Mouse (Mus musculus): Measurements from ENCODE around the gene Ice2. TPM values are rescaled to one million over a fixed set of nuclear protein-coding genes. Genes with fewer than 3 reads are reported as not detected.
A peak's percentile ranks its signal among the peaks of the same experiment; 100 is the strongest.

The Ice2 gene
- 1.6 and 2.7 TPM in 2 replicates for polyA plus RNA-seq (2012; rRNA removed)

DNA sequence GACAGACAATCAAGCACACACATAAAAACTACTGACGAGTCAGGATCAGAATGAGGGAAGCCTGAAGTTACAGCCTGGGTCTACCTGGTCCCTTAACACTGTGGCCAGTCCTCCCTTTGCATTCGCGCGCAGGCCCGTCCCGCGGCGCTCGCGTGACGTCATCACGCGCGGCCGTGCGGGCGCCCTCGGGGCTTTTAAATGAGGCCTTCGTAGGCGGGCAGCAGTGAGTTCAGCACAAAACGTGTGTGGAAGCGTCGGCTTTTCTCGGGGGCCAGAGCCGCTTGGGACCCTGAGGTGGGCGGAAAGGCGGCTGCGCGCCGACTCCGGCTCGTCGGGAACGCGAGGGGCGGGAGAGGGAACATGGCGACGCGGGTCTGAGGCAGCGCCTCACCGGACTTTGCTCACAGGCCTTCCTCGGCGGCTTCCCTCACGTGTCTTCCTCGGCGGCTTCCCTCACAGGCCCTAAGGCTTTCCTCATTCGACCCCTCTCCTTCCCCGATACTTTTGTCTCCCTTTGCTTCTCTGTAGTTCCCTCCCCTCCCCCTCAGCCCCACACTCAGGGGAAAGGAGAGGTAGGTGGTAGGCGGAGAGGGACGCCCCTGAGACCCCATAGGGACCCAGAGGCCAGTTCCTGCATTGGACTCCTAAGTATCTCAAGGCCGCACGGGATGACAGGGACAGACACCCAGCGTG lies at the start of gene Ice2:
Gene Ice2, plus strand, starts transcription at position 147 of the 693 bp plus-strand sequence.
- DNase-seq (ENCODE audit: low read depth, low spot score), result peak; percentile 55
- under 1% methylated on average over 53 of the region's 53 CpGs for WGBS

DNA sequence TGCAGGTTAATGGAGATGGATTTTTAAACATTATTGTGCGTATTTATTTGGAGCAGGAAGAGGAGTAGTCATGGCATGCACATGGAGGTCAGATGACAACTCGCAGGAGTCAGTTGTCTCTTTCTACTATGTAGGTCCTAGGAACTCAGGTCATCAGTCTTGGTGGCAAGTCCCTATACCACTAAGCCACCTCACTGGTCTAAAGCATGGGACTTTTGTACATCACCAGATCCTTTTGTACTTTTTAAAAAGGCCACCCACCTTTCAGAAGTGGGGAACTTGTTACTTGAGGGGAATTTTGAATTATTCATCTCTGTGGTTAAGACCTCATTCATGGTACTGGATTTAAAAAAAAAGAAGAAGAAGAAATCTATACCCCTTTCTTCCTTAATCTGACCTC lies 48.2 kb upstream of the Ice2 start:
- 85% methylated on average over 2 of the region's 2 CpGs for WGBS
- no peak for DNase-seq (ENCODE audit: low read depth, low spot score)

DNA sequence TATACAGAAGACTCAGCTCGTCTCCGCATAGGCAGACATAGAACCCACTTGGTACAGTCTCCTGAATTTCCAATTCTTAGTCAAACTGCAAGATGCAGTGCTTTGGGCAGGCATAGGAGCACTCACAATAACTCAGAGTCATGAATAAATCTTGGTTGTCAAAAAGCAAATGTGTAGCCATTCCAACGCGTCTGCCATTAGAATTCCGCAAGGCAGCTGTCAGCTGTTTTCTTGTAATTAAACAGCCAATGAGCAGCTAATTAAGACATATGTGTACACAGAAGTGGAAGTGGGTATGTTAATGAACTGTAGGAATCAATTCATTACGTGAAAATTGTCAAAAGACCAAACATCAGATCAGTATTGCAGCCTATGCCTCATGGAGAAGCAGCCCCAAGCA lies 43.5 kb upstream of the Ice2 start:
- no peak for DNase-seq (ENCODE audit: low read depth, low spot score)
- 83% methylated on average over 6 of the region's 6 CpGs for WGBS

DNA sequence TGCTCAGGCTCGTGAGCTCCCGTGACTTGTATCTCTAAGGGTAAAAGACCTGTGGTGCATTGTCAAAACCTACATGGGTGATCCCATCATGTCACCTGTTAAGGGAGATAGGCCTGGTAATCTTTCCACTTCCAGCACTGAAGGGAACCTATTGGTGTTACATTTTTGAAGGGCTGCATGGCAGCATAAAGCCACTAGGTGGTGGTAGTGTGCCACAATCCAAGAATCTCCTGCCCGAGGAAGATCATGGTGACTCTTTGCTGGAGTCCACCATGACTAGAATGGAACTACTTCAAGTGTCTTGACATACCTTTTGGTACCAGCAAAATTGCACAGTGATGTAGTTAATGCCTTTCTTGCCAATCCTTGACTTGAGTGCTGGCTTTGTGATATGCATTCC lies 39.9 kb upstream of the Ice2 start:
- no peak for DNase-seq (ENCODE audit: low read depth, low spot score)
- WGBS, result 39% methylated on average over 3 of the region's 3 CpGs

DNA sequence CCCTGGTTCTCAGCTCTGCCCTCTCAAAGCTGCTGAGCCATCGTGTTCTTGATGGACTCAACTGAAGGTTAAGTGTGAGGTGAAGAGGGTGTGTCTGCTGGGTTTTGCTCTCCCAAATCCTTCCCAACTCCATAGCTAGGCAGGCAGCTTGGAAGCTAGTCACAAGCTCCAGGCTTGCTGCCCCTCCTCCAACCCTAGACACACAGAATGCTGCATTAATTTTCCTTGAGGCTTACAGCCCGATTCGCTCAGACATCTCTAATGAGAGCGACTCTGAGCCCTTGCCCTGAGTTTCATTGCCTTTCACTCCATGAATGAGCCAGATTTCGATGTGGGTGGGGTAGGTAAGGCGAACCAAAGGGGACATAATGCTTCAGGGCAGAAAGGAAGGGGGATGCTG lies 38.9 kb upstream of the Ice2 start:
- DNase-seq (ENCODE audit: low read depth, low spot score), result no peak
- 86% methylated on average over 6 of the region's 6 CpGs for WGBS

DNA sequence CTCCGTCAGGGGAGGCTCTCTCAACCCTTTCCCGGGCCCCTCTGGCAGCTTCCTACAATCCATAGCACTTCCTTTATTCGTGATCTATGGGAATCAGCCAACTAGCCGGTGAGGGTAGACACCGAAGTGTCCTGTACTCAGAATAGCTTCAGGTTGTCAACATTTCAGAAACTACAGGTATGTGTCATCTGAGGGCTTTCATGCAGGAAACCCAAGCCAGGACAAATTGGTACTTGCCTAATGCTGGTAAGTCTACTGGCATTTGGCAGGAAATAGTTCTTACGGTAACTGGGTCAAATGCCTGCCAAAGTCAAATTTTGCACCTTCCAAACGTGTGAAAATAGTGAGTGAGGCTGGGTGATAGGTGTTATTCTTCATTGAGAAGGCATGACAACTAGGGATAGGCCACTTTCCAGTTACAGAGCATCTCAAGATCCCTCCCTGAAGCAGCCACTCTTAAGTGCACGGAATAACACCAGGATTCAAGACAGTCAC lies 35.7 kb upstream of the Ice2 start:
- no peak for DNase-seq (ENCODE audit: low read depth, low spot score)
- WGBS, result 82% methylated on average over 8 of the region's 8 CpGs

DNA sequence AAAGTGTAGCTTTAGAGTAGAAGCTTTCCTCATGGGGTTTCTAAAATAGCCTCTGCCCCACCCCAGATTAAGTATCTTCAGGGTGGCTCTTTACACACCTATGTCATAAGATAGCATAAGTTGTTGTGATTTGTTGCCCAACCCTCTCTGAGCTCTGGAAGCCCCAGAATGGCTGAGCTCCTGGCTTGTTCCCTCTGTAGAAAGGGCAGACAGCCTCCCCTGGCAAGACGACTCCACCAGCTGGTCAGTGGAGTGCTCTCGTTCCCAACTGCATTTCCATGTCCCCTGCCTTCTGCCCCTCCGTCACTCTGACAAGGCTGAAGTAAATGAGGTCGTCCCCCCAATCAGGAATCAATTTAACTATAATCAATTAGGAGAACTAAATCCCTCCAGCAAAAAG lies 34.9 kb upstream of the Ice2 start:
- DNase-seq (ENCODE audit: low read depth, low spot score), result no peak
- 70% methylated on average over 4 of the region's 4 CpGs for WGBS

DNA sequence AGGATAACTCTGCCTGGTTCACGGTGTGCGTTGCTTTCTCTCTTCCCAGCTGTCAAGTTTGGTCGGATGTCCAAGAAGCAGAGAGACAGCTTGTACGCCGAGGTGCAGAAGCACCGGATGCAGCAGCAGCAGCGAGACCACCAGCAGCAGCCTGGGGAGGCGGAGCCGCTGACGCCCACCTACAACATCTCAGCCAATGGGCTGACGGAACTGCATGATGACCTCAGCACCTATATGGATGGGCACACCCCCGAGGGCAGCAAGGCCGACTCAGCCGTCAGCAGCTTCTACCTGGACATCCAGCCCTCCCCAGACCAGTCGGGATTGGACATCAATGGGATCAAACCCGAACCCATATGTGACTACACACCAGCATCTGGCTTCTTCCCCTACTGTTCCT lies 33.6 kb upstream of the Ice2 start:
- WGBS, result 82% methylated on average over 16 of the region's 16 CpGs
- DNase-seq (ENCODE audit: low read depth, low spot score), result no peak

DNA sequence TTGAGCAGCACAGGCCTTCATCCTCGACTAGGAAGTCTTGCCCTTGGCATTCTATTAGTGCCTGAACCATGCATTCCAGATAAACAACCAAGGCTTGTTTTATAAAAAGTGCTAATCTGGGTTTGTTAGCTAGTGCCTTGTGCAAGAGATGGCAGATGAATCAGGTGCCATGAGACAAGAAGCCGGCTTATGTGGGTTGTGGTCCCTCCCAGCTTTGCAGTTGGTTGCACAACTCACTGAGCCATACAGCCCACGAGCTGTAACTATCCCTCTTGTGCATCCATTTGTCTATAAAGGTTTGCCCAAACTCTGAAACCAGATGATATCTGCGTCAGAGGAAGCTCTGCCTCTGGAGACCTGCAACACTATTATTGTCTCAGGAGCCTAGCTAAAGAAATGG lies 30.7 kb upstream of the Ice2 start:
- 79% methylated on average over 4 of the region's 4 CpGs for whole genome bisulfite sequencing
- no peak for DNase-seq (ENCODE audit: low read depth, low spot score)

DNA sequence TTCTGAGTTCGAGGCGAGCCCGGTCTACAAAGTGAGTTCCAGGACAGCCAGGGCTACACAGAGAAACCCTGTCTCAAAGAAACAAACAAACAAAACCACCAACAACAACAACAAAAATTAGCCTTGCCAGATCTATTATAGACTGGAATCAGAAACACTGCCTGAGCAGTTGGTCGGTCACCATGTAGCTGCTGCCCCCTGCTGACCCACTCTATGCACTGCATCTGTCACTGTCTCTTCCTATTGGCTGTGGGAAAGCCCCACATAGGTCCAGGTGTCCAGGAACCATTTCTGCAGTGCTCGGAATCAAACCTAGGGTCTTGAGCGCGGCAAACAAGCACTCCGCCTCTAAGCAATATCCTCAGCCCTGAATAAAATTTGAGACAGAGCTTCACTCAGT lies 29.6 kb upstream of the Ice2 start:
- no peak for DNase-seq (ENCODE audit: low read depth, low spot score)
- 68% methylated on average over 8 of the region's 8 CpGs for WGBS

DNA sequence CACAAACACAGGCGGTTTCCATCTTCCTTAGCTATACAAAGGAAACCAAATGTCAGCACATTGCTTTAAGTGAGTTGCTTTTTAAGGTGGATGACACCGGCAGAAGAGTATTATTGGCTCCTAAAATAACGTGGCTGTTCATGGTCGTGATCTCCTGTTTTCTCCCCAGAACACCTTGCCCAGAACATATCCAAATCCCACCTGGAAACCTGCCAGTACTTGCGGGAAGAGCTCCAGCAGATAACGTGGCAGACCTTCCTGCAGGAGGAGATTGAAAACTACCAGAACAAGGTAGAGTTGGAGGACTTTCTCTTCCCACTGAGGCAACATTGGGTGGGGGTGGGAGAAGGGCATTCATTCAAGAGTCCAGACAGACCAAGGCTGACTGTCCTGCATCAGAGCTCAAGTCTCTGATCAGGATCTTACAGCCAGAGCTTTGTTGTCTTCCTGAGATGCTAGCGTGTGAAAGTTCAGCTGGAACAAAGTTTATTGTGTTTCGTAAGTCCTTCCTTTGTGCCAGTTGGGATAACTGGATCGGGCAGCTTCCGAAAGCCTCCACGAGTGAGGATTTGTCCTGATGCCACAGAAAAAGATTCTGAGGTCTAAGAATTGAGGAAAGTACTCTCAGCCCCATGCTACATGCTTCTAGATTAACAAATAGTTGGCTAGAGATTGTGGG lies 26.5 kb upstream of the Ice2 start:
- DNase-seq (ENCODE audit: low read depth, low spot score), result no peak
- WGBS, result 43% methylated on average over 11 of the region's 11 CpGs

DNA sequence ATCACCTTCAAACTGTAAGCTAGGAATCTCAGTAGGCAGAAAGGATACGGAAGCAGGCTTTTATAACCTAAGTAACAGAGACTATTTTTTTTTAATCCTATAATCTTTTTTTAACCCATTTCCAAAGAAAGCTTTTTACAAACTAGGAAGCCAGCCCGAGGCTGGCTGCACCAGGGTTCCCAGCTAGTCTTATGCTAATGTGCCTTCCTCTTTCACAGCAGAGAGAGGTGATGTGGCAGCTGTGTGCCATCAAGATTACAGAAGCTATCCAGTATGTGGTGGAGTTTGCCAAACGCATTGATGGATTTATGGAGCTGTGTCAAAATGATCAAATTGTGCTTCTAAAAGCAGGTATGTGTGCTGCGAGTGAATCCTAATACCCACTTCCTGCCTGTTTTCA lies 24.8 kb upstream of the Ice2 start:
- DNase-seq (ENCODE audit: low read depth, low spot score), result no peak
- 67% methylated on average over 4 of the region's 4 CpGs for whole genome bisulfite sequencing

DNA sequence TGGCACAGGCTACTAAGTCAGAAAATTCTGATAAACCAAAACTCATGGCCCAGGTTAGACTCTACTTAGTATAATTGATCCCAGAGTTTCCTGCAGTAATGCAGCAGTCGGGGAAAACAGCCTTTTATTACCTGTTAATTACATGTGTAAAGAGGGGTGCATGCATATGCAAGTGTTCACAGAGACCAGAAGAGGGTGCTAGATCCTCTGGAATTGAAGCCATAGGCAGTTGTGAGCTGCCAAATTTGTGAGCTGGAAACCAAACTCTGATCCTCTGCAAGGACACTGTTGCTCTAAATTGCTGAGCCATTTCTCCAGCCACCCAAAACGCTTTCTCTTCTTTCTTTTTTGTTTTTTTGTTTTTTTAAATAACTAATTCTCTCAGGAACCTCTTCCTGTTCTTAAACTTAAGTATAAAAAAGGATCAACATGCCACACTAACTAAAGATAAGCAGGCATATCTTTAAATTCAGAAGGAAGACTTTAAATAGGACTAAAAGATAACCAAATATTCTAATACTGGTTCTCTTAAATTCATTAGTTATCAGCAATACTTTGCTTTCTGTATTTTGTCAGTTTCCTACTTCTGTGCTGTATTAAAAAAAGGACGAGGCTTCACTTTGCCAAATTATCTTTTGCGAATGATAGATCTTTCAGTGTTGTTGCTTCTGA lies 20.6 kb upstream of the Ice2 start:
- DNase-seq (ENCODE audit: low read depth, low spot score), result no peak
- 76% methylated on average over 4 of the region's 4 CpGs for WGBS

DNA sequence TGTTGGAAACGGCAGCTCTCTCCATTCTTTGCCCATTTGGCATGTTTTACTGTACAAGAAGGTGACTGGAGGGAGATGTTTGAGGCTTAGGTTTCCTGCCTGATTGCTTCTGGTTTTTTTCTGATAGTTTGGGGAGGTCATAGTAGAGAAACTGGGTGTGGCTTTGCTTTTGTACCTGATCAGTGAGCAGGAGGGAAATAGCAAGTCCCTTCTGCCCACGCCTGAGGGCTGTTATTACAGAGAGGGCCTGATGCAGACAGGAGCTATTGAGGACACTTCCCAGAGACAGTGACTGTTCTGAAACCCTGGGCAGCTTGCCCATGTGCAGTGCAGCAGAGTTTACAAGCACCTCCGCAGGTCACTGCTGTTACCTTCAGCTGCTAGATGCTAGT lies 20.1 kb upstream of the Ice2 start:
- 63% methylated on average over 3 of the region's 3 CpGs for WGBS

DNA sequence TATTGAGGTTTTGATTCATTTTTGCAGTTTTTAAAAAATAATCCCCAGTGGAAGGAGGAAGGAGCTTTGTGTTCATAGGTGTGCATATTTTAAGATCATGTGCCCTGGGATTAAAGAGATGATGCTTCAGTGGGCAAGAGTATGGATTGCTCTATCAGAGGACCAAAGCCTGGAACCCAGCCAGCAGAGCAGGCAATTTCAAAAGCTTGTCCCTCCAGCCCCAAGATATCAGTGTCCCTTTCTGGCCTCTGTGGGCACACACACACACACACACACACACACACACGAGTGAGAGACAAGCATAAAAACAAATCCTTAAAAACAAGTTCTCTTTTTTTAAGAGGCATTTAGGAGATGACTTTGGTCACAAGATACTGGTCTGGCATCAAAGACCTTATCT lies 17.2 kb upstream of the Ice2 start:
- WGBS, result 45% methylated on average over 1 of the region's 1 CpGs
- no peak for DNase-seq (ENCODE audit: low read depth, low spot score)

More for the DNA sequence above, 20.1 kb upstream of the Ice2 start:
- no peak for DNase-seq (ENCODE audit: low read depth, low spot score)

DNA sequence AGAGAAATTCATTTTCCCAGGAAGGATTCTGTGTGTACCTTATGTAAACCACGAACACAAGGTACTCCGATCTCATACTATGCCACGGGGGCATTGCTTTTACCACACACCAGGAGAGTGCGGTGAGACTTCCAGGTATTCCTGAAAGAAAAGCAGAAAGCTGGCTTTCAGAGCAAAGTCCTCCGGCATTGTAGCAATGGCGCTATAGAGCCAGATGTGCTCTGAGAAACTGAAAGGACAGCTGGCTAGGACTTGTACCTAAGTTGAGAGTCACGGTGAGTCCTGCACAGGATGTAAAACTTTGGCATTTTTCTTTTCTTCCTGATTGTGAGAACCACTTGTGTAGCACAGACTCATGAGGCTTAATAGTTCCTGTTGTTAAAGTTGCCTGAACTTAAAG lies 16.0 kb upstream of the Ice2 start:
- no peak for DNase-seq (ENCODE audit: low read depth, low spot score)
- 24% methylated on average over 7 of the region's 7 CpGs for WGBS

DNA sequence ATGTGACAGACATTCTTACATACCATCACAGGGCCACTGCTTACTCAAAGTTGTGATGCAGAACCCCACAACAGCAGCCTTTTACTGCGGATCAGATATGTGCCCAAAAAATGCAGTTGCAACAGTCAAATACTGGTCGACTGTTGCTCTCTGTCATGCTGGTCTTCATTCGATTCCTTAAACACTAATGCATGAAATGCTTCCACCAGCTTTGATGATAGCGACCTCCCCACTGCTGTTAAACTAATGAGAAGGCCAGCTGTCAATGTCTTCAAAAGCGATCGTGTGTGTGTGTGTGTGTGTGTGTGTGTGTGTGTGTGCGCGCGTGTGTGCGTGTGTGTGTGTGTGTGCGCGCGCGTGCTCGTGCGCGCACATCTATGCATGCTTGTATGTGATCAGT lies 13.2 kb upstream of the Ice2 start:
- DNase-seq (ENCODE audit: low read depth, low spot score), result no peak
- 89% methylated on average over 17 of the region's 17 CpGs for WGBS

DNA sequence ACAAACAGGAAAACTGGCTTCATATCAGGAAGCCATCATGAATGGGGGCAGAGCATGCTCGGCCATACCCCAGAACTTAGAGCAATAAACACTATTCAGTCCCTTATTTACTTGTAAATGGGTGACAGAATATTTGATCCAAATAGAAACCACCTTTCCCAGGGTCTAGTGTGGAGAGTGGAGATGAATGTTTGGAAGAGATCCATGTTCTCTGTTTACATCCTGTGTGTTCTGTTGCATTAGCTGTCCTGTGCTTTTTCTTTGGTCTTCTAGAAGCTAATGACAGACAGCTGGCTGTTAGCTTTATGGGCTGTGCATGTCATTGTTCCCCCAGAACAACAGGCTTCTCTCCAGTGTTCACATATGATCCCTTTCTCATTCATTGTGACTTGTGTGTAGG lies 12.8 kb upstream of the Ice2 start:
- DNase-seq (ENCODE audit: low read depth, low spot score), result no peak
- WGBS, result 59% methylated on average over 1 of the region's 1 CpGs

DNA sequence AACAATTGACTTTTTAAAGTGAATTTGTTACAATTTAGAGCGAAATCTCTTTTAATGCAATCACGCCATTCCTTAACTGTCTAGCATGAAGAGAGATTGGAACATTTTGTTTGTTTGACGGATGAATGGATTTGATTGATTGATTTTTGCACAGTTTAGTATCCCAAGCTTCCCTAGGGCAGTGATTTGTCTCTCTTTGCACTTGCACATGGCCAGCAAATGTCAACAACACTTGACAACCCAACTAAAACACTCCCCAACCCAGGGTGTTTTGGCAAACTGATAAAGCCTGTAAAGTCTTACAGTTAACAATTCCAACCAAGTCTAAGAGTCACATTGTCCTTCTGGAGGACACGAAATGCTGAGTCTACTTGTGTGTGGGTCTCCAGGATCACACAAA lies 10.4 kb upstream of the Ice2 start:
- DNase-seq (ENCODE audit: low read depth, low spot score), result no peak
- WGBS, result 84% methylated on average over 4 of the region's 4 CpGs

DNA sequence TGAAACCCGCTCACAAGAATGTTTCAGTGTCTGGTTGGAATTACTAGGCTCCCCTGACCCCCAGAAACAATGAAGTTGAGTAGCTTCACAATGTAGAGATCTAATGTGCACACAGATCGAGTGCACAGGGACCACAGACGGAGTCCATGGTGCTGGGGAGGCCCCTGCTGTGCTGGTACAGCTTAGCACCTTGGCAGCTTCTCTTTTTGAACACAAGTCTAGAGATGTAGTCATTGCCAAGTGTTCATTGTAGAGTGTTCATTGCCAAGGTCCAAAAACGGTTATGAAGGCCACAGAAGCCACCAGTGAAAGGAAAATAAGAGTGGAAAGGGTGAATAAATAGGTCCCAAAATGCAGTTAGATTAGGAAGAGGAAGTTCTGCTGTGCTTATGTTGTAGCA lies 7.1 kb upstream of the Ice2 start:
- DNase-seq (ENCODE audit: low read depth, low spot score), result no peak
- 76% methylated on average over 4 of the region's 4 CpGs for WGBS

DNA sequence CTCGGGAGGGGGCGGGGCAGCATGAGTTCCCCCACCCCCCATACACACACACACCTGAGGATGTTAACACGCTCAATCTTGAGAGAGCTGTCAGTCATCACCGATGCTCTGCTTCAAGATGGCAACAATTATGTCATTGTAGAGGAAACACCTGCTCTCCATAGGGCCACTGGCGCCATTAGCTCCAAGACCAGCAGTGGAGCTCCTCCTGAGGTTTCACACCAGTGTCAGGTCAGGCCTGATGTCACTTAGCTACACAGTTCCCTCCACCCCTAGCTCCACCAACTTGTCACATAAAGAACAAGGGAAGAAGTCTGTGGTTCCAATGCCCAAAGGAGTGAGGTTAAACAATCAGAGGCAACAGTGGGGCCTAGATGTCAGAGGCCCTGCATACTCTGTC lies 3.5 kb upstream of the Ice2 start:
- no peak for DNase-seq (ENCODE audit: low read depth, low spot score)
- WGBS, result 71% methylated on average over 5 of the region's 5 CpGs

All from large intestine, adult 2 months (tissue).